Mouse (Mus musculus): Measurements from ENCODE around the gene Rhot2. TPM values are rescaled to one million over a fixed set of nuclear protein-coding genes. Genes with fewer than 3 reads are reported as not detected.

The Rhot2 gene
- total RNA-seq, 2 experiments from 2014 or later = 9.8 to 19.7 TPM

GRCm38 (mm10) chr17:25831451-25832281 is 13.0 kb downstream of the Rhot2 start:
- ATAC-seq (replicated peaks; ENCODE audit: low FRiP score, poor library complexity, severe bottlenecking) = no peak

GRCm38 (mm10) chr17:25830806-25831431 is 13.7 kb downstream of the Rhot2 start:
- no peak for ATAC-seq (replicated peaks; ENCODE audit: low FRiP score, poor library complexity, severe bottlenecking)

- no peak for ATAC-seq (replicated peaks; ENCODE audit: low FRiP score, poor library complexity, severe bottlenecking)
Observed at GRCm38 (mm10) chr17:25830200-25830753, 14.4 kb downstream of the Rhot2 start.

- ATAC-seq (replicated peaks; ENCODE audit: low FRiP score, poor library complexity, severe bottlenecking) = no peak
Observed at GRCm38 (mm10) chr17:25829558-25830017, 15.1 kb downstream of the Rhot2 start.

- ATAC-seq (replicated peaks; ENCODE audit: low FRiP score, poor library complexity, severe bottlenecking) = peak; percentile 50
Observed at GRCm38 (mm10) chr17:25828712-25829557, 15.7 kb downstream of the Rhot2 start, which contains the start of gene Jmjd8. Gene Jmjd8 (plus strand): TSS chr17:25828867.

- no peak for ATAC-seq (replicated peaks; ENCODE audit: low FRiP score, poor library complexity, severe bottlenecking)
Observed at GRCm38 (mm10) chr17:25828223-25828594, 16.4 kb downstream of the Rhot2 start.

GRCm38 (mm10) chr17:25827546-25828222 is 17.0 kb downstream of the Rhot2 start:
- no peak for ATAC-seq (replicated peaks; ENCODE audit: low FRiP score, poor library complexity, severe bottlenecking)

GRCm38 (mm10) chr17:25827011-25827410 is 17.6 kb downstream of the Rhot2 start:
- no peak for ATAC-seq (replicated peaks; ENCODE audit: low FRiP score, poor library complexity, severe bottlenecking)

GRCm38 (mm10) chr17:25825984-25826570 is 18.6 kb downstream of the Rhot2 start:
- no peak for ATAC-seq (replicated peaks; ENCODE audit: low FRiP score, poor library complexity, severe bottlenecking)

GRCm38 (mm10) chr17:25825311-25825710 is 19.3 kb downstream of the Rhot2 start:
- ATAC-seq (replicated peaks; ENCODE audit: low FRiP score, poor library complexity, severe bottlenecking) = no peak

GRCm38 (mm10) chr17:25824362-25825142 is 20.1 kb downstream of the Rhot2 start:
- no peak for ATAC-seq (replicated peaks; ENCODE audit: low FRiP score, poor library complexity, severe bottlenecking)

- peak; percentile 89 for ATAC-seq (replicated peaks; ENCODE audit: low FRiP score, poor library complexity, severe bottlenecking)
Observed at GRCm38 (mm10) chr17:25823452-25823851, 21.2 kb downstream of the Rhot2 start, which contains the start of gene Wdr24. Gene Wdr24 (plus strand): TSS chr17:25823627.

GRCm38 (mm10) chr17:25818851-25819780 is 25.5 kb downstream of the Rhot2 start:
- ATAC-seq (replicated peaks; ENCODE audit: low FRiP score, poor library complexity, severe bottlenecking) = peak; percentile 58

- no peak for ATAC-seq (replicated peaks; ENCODE audit: low FRiP score, poor library complexity, severe bottlenecking)
Observed at GRCm38 (mm10) chr17:25817662-25818061, 27.0 kb downstream of the Rhot2 start.

GRCm38 (mm10) chr17:25813471-25813870 is 31.2 kb downstream of the Rhot2 start:
- ATAC-seq (replicated peaks; ENCODE audit: low FRiP score, poor library complexity, severe bottlenecking) = 0 out of 2 replicates have a peak, but pooled peaks have one; percentile 38

- no peak for ATAC-seq (replicated peaks; ENCODE audit: low FRiP score, poor library complexity, severe bottlenecking)
Observed at GRCm38 (mm10) chr17:25810890-25811289, 33.8 kb downstream of the Rhot2 start.

All from erythroblast, adult 5-6 weeks (primary cell).